Mouse (Mus musculus) liver, embryonic 13.5 days (tissue): ENCODE data around the gene Btd. TPM values are rescaled to one million over a fixed set of nuclear protein-coding genes. Genes with fewer than 3 reads are reported as not detected.

ENCODE experiments used
- ATAC-seq: fragments of 200-750 bp; cut with Nextera tagmentation; 2 replicates; pipeline ENCODE4 v1.8.0; 2017; ENCODE audit warnings: low read depth, mild to moderate bottlenecking, moderate number of reproducible peaks, moderate library complexity
- DNase-seq: peaks from one replicate; pipeline ENCODE4 v3.0.0; 2022
- H3K27ac ChIP-seq: fragments of 300-500 bp; sonication (generic); 2 replicates; pipeline ENCODE4 v1.5.1; 2015; ENCODE audit warnings: moderate library complexity, mild to moderate bottlenecking, inconsistent platforms
- H3K27me3 ChIP-seq: fragments of 300-500 bp; sonication (generic); 2 replicates; pipeline ENCODE4 v1.6.1; 2015; ENCODE audit warnings: mild to moderate bottlenecking, inconsistent platforms
- H3K36me3 ChIP-seq: fragments of 300-500 bp; sonication (generic); 2 replicates; pipeline ENCODE4 v1.6.1; 2015; ENCODE audit warnings: mild to moderate bottlenecking, inconsistent platforms
- H3K4me1 ChIP-seq: fragments of 300-500 bp; sonication (generic); replicated peaks from 2 replicates; pipeline ENCODE4 v1.6.1; 2015; ENCODE audit warnings: inconsistent platforms
- H3K4me2 ChIP-seq: fragments of 300-500 bp; sonication (generic); 2 replicates; pipeline ENCODE4 v1.6.1; 2015; ENCODE audit warnings: inconsistent platforms, mild to moderate bottlenecking, moderate library complexity
- H3K4me3 ChIP-seq: fragments of 300-500 bp; sonication (generic); replicated peaks from 2 replicates; pipeline ENCODE4 v1.5.1; 2015; ENCODE audit warnings: mild to moderate bottlenecking, inconsistent platforms
- H3K9ac ChIP-seq: fragments of 300-500 bp; sonication (generic); 2 replicates; pipeline ENCODE4 v1.6.1; 2015; ENCODE audit warnings: mild to moderate bottlenecking, inconsistent platforms
- H3K9me3 ChIP-seq: fragments of 300-500 bp; sonication (generic); replicated peaks from 2 replicates; pipeline ENCODE4 v1.6.1; 2016; ENCODE audit warnings: inconsistent platforms
- WGBS: fragments of 180-500 bp; shearing (Covaris S2); methylation state at CpG from one replicate; pipeline ENCODE4 v1.1.7; 2015; ENCODE audit not compliant: insufficient replicate concordance; 5-methylcytosine and 5-hydroxymethylcytosine counted together
- polyA plus RNA-seq: library from polyadenylated mRNA; unstranded; fragments of >200 nt; fragmentation: Nextera tagmentation; extraction: Ambion mirVana; gene quantifications from 2 replicates; pipeline ENCODE4 v1.2.1, GENCODE M21; 2015

Btd gene
- polyA plus RNA-seq, 1 experiment from 2014 or later: 8.9 TPM

GRCm38 (mm10) chr14:31659501-31660181 is 18.8 kb downstream of the Btd start:
- no peak overlapping the region for H3K9ac ChIP-seq
- H3K27me3 ChIP-seq: no peaks in the 10 kb centered on the region
- ATAC-seq (no peak), DNase-seq (no peak)
- WGBS: 55% methylated on average over 10 of the region's 10 CpGs
- H3K4me3 ChIP-seq: no peak overlapping the region
- H3K27ac ChIP-seq: no peak overlapping the region
- no peak overlapping the region for H3K4me2 ChIP-seq
- H3K9me3 ChIP-seq: no peaks in the 10 kb centered on the region
- H3K4me1 ChIP-seq: peaks cover 58% of the 10 kb centered on the region
- H3K36me3 ChIP-seq: no peaks in the 10 kb centered on the region

GRCm38 (mm10) chr14:31660312-31661093 is 19.7 kb downstream of the Btd start:
- WGBS: 74% methylated on average over 7 of the region's 7 CpGs
- no peak overlapping the region for H3K27ac ChIP-seq
- H3K9ac ChIP-seq: no peak overlapping the region
- H3K36me3 ChIP-seq: no peaks in the 10 kb centered on the region
- peaks cover 64% of the 10 kb centered on the region for H3K4me1 ChIP-seq
- no peaks in the 10 kb centered on the region for H3K9me3 ChIP-seq
- no peak overlapping the region for H3K4me2 ChIP-seq
- DNase-seq (no peak), ATAC-seq (no peak)
- H3K4me3 ChIP-seq: no peak overlapping the region
- H3K27me3 ChIP-seq: no peaks in the 10 kb centered on the region

- peak overlapping the region; percentile 73 for H3K27ac ChIP-seq
- 9% methylated on average over 44 of the region's 44 CpGs for WGBS
- ATAC-seq (peak; percentile 56), DNase-seq (peak; percentile 27)
- H3K4me2 ChIP-seq: peak overlapping the region; percentile 76
- H3K27me3 ChIP-seq: no peaks in the 10 kb centered on the region
- peaks cover 58% of the 10 kb centered on the region for H3K4me1 ChIP-seq
- peaks cover 2% of the 10 kb centered on the region for H3K36me3 ChIP-seq
- no peaks in the 10 kb centered on the region for H3K9me3 ChIP-seq
- H3K9ac ChIP-seq: peak overlapping the region; percentile 51
- peak overlapping the region; percentile 56 for H3K4me3 ChIP-seq
These were observed 21.1 kb downstream of the Btd start for GRCm38 (mm10) chr14:31661671-31662554.

GRCm38 (mm10) chr14:31662555-31663211 is 21.9 kb downstream of the Btd start:
- Histone ChIP-seq H3K4me3 (peak overlapping the region; percentile 56; the same call in 1 of the 2 replicates), H3K27ac (peak overlapping the region; percentile 73), H3K9ac (no peak overlapping the region), H3K27me3 (no peaks in the 10 kb centered on the region), H3K36me3 (peaks cover 10% of the 10 kb centered on the region), H3K4me2 (peak overlapping the region; percentile 76), H3K4me1 (peaks cover 55% of the 10 kb centered on the region), H3K9me3 (no peaks in the 10 kb centered on the region)
- WGBS: 36% methylated on average over 9 of the region's 9 CpGs
- ATAC-seq (peak; percentile 38), DNase-seq (no peak)

- ATAC-seq (no peak), DNase-seq (no peak)
- Histone ChIP-seq H3K27me3 (no peaks in the 10 kb centered on the region), H3K4me1 (peaks cover 60% of the 10 kb centered on the region), H3K9ac (no peak overlapping the region), H3K4me2 (no peak overlapping the region), H3K4me3 (no peak overlapping the region), H3K9me3 (no peaks in the 10 kb centered on the region), H3K27ac (0 out of 2 replicates have a peak overlapping the region, but pooled peaks have one; percentile 73), H3K36me3 (peaks cover 12% of the 10 kb centered on the region)
- 80% methylated on average over 13 of the region's 13 CpGs for WGBS
These were observed 22.7 kb downstream of the Btd start for GRCm38 (mm10) chr14:31663376-31664099.

- H3K27ac ChIP-seq: no peak overlapping the region
- ATAC-seq: 0 out of 2 replicates have a peak, but pooled peaks have one; percentile 9
- H3K27me3 ChIP-seq: no peaks in the 10 kb centered on the region
- H3K36me3 ChIP-seq: peaks cover 12% of the 10 kb centered on the region
- H3K4me1 ChIP-seq: peaks cover 60% of the 10 kb centered on the region
- no peak overlapping the region for H3K4me3 ChIP-seq
- no peaks in the 10 kb centered on the region for H3K9me3 ChIP-seq
- H3K4me2 ChIP-seq: no peak overlapping the region
- DNase-seq: no peak
- 47% methylated on average over 18 of the region's 18 CpGs for WGBS
- H3K9ac ChIP-seq: no peak overlapping the region
These were observed 23.5 kb downstream of the Btd start for GRCm38 (mm10) chr14:31664100-31664902.

- no peak overlapping the region for H3K4me2 ChIP-seq
- 49% methylated on average over 12 of the region's 12 CpGs for WGBS
- no peak overlapping the region for H3K27ac ChIP-seq
- no peaks in the 10 kb centered on the region for H3K27me3 ChIP-seq
- H3K9ac ChIP-seq: 0 out of 2 replicates have a peak overlapping the region, but pooled peaks have one; percentile 6
- peaks cover 62% of the 10 kb centered on the region for H3K4me1 ChIP-seq
- no peak for DNase-seq
- no peak for ATAC-seq
- H3K36me3 ChIP-seq: peaks cover 12% of the 10 kb centered on the region
- H3K4me3 ChIP-seq: no peak overlapping the region
- no peaks in the 10 kb centered on the region for H3K9me3 ChIP-seq
These were observed 24.2 kb downstream of the Btd start for GRCm38 (mm10) chr14:31664903-31665565.

GRCm38 (mm10) chr14:31665566-31665940 is 24.7 kb downstream of the Btd start:
- H3K9me3 ChIP-seq: no peaks in the 10 kb centered on the region
- H3K36me3 ChIP-seq: peaks cover 12% of the 10 kb centered on the region
- WGBS: 76% methylated on average over 4 of the region's 4 CpGs
- peaks cover 58% of the 10 kb centered on the region for H3K4me1 ChIP-seq
- H3K27ac ChIP-seq: no peak overlapping the region
- no peak overlapping the region for H3K9ac ChIP-seq
- H3K4me3 ChIP-seq: no peak overlapping the region
- no peaks in the 10 kb centered on the region for H3K27me3 ChIP-seq
- ATAC-seq (no peak), DNase-seq (no peak)
- no peak overlapping the region for H3K4me2 ChIP-seq

GRCm38 (mm10) chr14:31666931-31667705 is 26.3 kb downstream of the Btd start:
- no peaks in the 10 kb centered on the region for H3K27me3 ChIP-seq
- H3K4me2 ChIP-seq: no peak overlapping the region
- H3K9ac ChIP-seq: no peak overlapping the region
- DNase-seq (no peak), ATAC-seq (no peak)
- H3K4me3 ChIP-seq: no peak overlapping the region
- H3K9me3 ChIP-seq: no peaks in the 10 kb centered on the region
- WGBS: 86% methylated on average over 28 of the region's 28 CpGs
- H3K27ac ChIP-seq: no peak overlapping the region
- peaks cover 12% of the 10 kb centered on the region for H3K36me3 ChIP-seq
- H3K4me1 ChIP-seq: peaks cover 47% of the 10 kb centered on the region
